Mouse (Mus musculus) spleen, embryonic (tissue): Measurements from ENCODE around the gene Fbxo36.

Experiments used
- CTCF ChIA-PET: fragments of 350-600 bp; sonication (Branson Sonifier 250); formaldehyde crosslinking; loops from one replicate; lab custom pipeline; 2022; lab: Charles Lee

The Fbxo36 gene

DNA sequence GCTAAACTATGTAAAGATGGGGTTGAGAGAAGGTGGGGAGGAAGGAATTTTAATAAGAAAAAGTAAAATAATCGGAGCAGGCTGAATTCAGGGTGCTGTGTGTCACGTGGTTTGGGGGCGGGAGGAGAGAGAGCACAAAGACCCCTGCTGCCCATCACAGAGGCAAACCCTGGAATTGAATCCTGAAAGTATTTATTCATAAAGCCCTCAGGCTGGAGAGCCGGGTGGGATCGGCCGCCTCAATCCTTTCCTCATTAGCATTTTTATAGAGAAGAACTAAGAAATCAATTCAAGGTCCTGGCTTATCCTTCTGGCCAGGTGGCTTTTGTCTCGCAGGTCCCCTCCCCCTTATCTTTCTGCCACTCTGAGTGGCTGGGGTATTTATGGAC is 50.4 kb downstream of the Fbxo36 start:
- CTCF ChIA-PET, result no interaction called here

DNA sequence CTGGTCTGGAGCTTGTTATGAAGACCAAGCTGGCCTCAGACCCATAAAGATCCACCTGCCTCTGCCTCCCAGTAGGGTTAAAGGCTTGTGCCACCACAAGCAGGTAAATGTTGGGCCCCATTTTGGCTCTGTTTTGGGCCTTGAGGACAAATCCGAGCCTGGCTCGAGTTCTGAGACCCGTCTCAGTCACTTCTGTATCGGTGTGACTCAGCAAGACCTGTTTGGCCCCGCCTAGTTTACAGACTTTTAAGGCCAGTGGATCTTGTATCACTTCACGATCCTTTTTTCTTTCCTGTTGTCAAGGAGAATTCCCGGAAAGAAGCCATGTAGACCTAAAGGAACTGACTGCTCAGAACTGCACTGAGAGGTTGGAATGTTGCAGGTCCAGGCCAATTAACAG is 50.9 kb downstream of the Fbxo36 start:
- CTCF ChIA-PET, result no interaction called here

GRCm38 (mm10) chr1:84891746-84892145 is 52.1 kb downstream of the Fbxo36 start:
- CTCF ChIA-PET, result no interaction called here

DNA sequence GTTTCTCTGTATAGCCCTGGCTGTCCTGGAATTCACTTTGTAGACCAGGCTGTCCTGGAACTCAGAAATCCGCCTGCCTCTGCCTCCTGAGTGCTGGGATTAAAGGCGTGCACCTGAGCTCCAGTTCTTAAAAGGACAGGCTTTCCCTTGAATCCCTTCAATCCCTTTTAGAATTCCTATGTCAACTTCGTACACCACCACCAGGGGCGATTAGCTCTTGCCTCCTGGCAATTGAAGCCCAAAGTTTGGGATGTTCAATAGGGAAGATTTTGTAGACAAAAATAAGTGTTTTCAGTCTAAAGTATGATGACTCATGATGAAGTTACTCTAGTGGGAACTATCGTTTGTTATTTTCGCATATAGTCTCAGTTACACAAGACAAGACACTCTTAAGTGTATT is 57.7 kb downstream of the Fbxo36 start:
- CTCF ChIA-PET, result no interaction called here

GRCm38 (mm10) chr1:84899156-84899555 is 59.5 kb downstream of the Fbxo36 start:
- CTCF ChIA-PET, result no interaction called here

- CTCF ChIA-PET, result no interaction called here
Measured at GRCm38 (mm10) chr1:84904467-84904866, 64.8 kb downstream of the Fbxo36 start.

GRCm38 (mm10) chr1:84910177-84910804 is 70.7 kb downstream of the Fbxo36 start:
- CTCF ChIA-PET, result no interaction called here

DNA sequence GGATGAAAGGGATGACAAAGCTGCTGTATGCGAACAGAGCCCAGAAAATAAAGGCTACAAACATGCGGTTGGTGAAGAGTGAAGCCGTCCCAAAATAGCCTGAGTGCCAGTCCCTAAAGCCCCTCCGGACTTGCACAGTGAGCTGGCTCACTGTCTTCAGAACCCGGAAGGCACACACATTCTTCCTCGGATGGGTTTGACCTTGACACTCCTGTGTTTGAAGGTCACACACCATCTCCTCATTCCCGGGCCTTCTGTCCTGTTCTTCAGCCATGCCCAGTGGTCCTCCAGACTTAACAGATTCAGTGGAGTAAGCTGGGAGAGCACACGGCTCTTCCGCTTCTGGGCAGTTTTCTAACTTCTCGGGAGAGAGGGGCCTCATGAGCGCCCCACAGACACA is 72.9 kb downstream of the Fbxo36 start:
- CTCF ChIA-PET, result no interaction called here

DNA sequence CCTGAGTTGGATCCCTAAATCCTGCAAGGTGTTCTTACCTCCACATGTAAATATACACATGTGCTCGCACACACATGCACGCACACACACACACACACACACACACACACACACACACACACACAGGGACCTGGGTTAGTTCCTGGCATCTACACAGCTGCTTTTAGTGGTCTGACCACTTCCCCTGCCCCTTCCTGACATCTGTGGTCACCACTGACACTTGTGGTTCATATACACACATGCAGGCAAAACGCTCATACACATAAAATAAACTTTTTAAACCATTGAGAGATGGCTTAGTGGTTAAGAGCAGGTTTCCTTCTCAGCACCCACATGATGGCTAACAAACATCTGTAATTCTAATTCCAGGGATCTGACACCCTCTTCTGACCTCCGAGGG is 75.4 kb downstream of the Fbxo36 start:
- CTCF ChIA-PET, result no interaction called here

DNA sequence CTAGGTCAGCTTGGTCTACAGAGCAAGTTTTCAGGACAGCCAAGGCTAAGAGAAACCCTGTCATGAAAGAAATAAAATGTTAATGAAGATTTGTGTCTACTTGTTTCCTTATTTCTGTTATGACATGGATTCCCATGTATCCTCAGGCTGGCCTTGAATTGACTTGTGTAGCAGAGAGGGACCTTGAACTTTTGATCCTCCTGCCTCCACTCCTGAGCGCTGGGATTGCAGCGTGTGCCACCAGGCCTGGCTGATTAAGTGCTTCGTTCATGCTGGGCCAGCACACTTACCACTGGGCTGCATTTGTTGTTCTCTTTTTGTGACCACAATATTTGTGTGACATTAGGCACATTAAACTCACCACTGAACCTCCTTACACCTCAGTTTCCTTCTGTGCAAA is 79.2 kb downstream of the Fbxo36 start:
- CTCF ChIA-PET, result no interaction called here

DNA sequence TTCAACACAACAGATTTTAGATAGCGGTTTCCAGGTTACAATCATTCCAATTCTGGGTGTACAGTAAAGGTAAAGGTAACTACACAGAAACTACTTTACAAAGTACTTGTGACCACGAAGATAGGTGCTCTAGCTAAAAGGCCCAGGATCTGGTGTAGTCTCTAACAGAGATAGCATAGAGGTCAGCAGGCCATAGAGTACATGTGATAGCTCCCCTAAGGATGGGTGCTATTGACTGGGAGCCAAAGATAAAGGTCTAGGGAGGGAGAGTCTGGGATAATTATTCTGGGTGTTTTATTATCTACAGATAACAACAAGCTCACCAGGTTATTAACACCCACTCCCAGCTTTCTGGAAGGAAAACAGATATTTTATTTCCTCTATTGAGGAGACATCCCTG is 83.8 kb downstream of the Fbxo36 start:
- CTCF ChIA-PET, result no interaction called here

GRCm38 (mm10) chr1:84924134-84924533 is 84.5 kb downstream of the Fbxo36 start:
- CTCF ChIA-PET, result no interaction called here

GRCm38 (mm10) chr1:84925599-84925998 is 86.0 kb downstream of the Fbxo36 start:
- CTCF ChIA-PET, result no interaction called here

GRCm38 (mm10) chr1:84933472-84934150 is 94.0 kb downstream of the Fbxo36 start:
- CTCF ChIA-PET, result no interaction called here

GRCm38 (mm10) chr1:84934151-84934502 is 94.5 kb downstream of the Fbxo36 start:
- CTCF ChIA-PET, result no interaction called here

DNA sequence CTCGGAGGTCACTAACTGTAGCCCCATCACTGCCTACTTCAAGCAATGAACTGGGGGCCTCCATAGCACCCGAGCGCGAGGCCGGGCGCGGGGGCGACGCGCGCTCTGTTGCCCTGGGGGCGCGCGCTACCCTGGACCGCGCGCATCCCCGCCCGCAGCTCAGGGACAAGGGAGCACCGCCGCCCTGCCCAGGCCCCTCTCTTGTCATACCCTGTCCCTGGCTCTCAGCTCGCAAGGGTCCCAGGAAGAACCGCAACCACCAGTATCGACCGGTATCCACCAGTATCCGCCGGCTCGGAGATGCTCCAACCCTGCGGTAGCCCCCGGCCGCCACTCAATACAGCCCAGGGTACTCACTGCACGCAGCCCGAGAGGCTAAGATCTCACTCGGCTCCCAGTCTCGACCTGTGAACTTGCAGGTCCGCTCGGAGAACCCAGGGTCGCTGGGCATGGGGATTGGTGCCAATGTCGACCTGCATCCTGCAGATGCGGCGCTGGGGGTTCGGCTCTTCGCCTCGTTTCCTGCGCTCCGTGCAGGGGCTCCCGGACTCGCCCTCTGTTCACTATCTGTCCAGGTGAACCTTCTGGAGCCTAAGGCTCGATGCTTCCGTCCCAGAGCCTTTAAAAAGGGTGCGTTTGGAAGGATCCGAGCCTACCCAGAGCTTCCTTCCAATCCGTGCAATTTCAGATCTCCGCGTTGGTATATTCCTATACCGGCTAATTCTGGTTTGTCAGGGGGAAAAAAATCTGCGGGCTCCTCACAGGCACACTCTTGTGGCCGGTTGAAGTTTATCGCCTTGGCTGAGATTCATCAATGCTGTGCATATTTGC is 95.1 kb downstream of the Fbxo36 start, which contains the start of gene Slc16a14:
Gene Slc16a14, minus strand, starts transcription at position 632 of the 831 bp plus-strand sequence.
- CTCF ChIA-PET, result no interaction called here

DNA sequence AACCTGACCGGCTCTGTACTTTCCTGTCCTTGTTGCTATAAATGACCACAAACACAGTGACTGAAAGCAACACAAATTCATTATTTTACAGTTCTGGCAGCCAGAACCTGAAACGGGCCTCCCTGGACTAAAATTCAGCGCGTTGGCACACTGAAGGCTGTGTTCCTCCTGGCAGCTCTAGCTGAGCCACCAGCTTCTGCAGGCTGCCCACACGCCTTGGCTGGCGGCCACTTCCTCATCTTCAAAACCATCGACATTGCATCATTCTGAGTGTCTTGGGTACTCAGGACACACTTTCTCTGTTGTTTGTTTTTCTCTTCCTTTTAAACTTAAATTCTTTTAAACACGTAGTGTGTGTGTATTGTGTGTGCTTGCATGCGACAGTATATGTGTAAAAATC is 96.0 kb downstream of the Fbxo36 start:
- CTCF ChIA-PET, result no interaction called here

DNA sequence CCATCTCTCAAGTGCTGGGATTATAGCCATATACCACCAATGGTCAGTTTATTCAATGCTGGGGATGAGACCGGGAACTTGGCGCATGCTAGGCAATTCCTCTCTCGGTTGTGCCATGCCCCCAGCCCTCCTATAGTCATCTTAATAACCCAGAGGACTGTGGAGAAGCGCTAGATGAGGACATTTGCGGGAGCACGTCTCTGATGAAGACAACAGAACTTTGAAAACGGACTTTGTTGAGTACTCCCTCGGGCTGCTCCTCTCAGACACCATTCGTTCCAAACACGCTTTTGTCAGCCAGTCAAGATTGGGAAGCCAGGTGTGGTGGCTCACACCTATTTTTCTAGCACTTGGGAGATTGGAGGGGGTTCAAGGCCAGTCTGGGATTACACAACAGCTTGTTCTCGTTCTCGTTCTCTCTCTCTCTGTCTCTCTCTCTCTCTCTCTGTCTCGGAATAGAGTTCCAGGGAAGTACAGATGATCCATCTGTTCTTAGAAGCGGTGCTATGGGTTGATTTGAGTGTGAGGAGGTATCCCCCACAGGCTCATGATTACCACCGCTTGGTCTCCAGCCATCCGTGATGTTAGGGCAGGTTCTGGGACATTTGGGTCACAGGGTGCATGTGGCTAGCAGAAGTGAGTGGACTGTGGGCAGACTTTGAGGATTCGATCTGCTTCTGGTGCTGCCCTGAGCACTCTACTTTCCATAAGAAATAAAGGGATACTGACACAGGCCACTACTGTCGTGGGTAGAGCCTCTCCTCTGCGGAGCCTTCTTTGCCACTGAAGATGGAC is 97.3 kb downstream of the Fbxo36 start:
- CTCF ChIA-PET, result no interaction called here

DNA sequence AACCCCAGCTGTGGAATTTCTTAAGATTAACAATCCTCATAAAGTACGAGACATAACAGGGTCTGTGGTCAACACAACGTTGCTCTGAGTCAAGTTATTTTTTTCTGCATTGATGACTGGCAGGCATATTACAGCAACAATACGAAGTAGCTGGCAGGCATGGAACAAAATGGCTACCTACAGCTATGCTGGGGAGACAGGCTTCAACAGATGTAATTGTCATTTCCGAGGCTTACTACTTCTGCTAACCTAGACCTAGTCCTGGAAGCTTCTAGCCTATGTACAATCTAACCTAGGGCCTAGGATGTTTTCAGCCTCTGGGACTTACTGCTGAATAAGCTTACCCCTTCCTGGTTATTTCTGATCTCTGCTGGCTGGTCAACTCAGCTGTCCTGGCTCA is 99.8 kb downstream of the Fbxo36 start:
- CTCF ChIA-PET, result no interaction called here

DNA sequence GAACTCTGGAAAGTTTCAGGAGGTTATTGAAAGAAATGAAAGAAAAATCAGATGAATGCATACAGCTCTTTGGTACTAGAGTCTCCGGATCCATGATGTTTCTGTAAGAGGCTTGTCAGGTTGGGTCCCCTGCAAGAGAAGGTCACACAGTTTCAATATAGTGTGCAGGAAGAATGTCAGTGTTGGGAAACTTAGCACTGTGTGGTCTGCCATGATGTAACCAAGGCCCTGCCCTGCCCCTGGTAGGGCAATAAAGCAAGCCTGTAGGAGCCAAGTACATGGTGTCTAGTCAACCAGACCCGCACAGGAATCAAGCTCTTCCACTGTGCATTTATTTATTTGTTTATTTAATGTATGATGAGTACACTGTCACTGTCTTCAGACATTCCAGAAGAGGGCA is 100.7 kb downstream of the Fbxo36 start:
- CTCF ChIA-PET, result no interaction called here

DNA sequence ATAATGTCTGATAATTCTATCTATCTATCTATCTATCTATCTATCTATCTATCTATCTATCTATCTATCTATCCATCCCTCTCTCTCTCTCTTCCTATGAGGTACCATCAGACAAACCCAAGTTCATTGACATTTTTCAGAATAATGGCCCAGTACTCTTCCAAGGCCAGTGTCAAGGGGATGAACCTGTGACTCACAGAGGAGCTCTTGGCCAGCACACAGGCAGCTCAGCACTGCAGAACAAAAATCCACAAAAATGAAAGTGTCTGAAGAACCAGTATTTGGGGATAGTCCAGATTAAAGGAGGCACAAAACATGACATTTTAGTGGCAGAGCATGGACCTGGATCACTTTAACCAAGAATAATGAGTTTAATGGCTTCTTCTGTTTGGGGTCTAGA is 103.0 kb downstream of the Fbxo36 start:
- CTCF ChIA-PET, result no interaction called here

DNA sequence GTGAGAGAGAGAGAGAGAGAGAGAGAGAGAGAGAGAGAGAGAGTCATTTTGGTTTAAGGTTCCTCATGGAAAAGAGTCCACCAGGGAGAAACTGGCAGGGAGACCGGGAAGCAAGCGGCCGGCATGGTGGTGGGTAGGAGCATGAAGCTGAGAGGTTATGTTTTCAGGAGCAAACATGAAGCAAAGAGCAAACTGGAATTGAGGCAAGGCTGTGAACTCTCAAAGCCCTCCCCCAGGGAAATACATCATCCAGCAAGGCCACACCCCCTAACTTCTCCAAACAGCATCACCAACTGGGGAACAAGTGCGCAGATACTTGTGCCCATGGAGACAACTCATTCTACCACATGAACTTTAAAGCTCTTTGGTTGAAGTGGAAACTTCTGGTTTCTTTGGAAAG is 103.9 kb downstream of the Fbxo36 start:
- CTCF ChIA-PET, result no interaction called here
